Mouse (Mus musculus) ES-Bruce4 (cell line): ENCODE results near the gene Ndrg3. TPM values are rescaled to one million over a fixed set of nuclear protein-coding genes. Genes with fewer than 3 reads are reported as not detected.
"Not testable (repeated sequence)": the region's sequence is repeated elsewhere in the genome, so short reads cannot be mapped to it uniquely, and the experiment has no call there.

Experiments used
- H3K27ac ChIP-seq: 2 replicates; pipeline ENCODE4 v1.5.1; 2012; ENCODE audit warnings: low read length, inconsistent platforms; ENCODE audit not compliant: insufficient read depth
- H3K27me3 ChIP-seq: 2 replicates; pipeline ENCODE4 v1.6.1; 2012; ENCODE audit warnings: mild to moderate bottlenecking, low read length, inconsistent platforms; ENCODE audit not compliant: control insufficient read depth, poor library complexity, insufficient read depth, severe bottlenecking
- H3K36me3 ChIP-seq: 2 replicates; pipeline ENCODE4 v1.6.1; 2012; ENCODE audit warnings: inconsistent platforms, mild to moderate bottlenecking, low read length, moderate library complexity; ENCODE audit not compliant: control insufficient read depth, poor library complexity, insufficient read depth, severe bottlenecking
- H3K4me1 ChIP-seq: one replicate; pipeline ENCODE4 v1.8.1; 2011; ENCODE audit warnings: low read length; ENCODE audit not compliant: control insufficient read depth, insufficient read depth
- H3K4me3 ChIP-seq: 2 replicates; pipeline ENCODE4 v1.5.1; 2011; ENCODE audit warnings: low read depth, mild to moderate bottlenecking, low read length
- H3K9ac ChIP-seq: 2 replicates; pipeline ENCODE4 v1.6.1; 2012; ENCODE audit warnings: low read depth, mild to moderate bottlenecking, inconsistent platforms; ENCODE audit not compliant: poor library complexity, severe bottlenecking
- H3K9me3 ChIP-seq: replicated peaks from 2 replicates; pipeline ENCODE4 v1.6.1; 2012; ENCODE audit warnings: mild to moderate bottlenecking, low read length, inconsistent platforms; ENCODE audit not compliant: control insufficient read depth, poor library complexity, insufficient read depth, severe bottlenecking
- CTCF ChIP-seq: IDR thresholded peaks from one replicate; pipeline ENCODE4 v1.8.1; 2011; ENCODE audit warnings: low read depth, low read length
- EP300 ChIP-seq: IDR thresholded peaks from 2 replicates; pipeline ENCODE4 v1.6.1; 2011; ENCODE audit warnings: low read depth, low read length; ENCODE audit not compliant: insufficient read depth
- POLR2A ChIP-seq: IDR thresholded peaks from one replicate; pipeline ENCODE4 v1.8.1; 2011; ENCODE audit warnings: low read length; ENCODE audit not compliant: insufficient read depth
- polyA plus RNA-seq: library from polyadenylated mRNA; stranded (reverse); fragments of >200 nt; gene quantifications from 2 replicates; pipeline ENCODE4 v1.2.4, GENCODE M21; 2011; ENCODE audit warnings: low read depth; ENCODE audit not compliant: missing spikeins, insufficient read depth, insufficient read length

The Ndrg3 gene
- polyA plus RNA-seq, 1 experiment = 56.8 TPM

GRCm38 (mm10) chr2:156918562-156918961, 73.3 kb downstream of the Ndrg3 start:
- TF ChIP-seq EP300 = no peak
- no peak for TF ChIP-seq POLR2A
- no peak for TF ChIP-seq CTCF
- Histone ChIP-seq H3K9me3 (peaks cover 3% of the 10 kb centered on the region), H3K4me3 (no peak overlapping the region), H3K27ac (no peak overlapping the region), H3K9ac (no peak overlapping the region), H3K27me3 (no peaks in the 10 kb centered on the region), H3K36me3 (no peaks in the 10 kb centered on the region), H3K4me1 (no peaks in the 10 kb centered on the region)

DNA sequence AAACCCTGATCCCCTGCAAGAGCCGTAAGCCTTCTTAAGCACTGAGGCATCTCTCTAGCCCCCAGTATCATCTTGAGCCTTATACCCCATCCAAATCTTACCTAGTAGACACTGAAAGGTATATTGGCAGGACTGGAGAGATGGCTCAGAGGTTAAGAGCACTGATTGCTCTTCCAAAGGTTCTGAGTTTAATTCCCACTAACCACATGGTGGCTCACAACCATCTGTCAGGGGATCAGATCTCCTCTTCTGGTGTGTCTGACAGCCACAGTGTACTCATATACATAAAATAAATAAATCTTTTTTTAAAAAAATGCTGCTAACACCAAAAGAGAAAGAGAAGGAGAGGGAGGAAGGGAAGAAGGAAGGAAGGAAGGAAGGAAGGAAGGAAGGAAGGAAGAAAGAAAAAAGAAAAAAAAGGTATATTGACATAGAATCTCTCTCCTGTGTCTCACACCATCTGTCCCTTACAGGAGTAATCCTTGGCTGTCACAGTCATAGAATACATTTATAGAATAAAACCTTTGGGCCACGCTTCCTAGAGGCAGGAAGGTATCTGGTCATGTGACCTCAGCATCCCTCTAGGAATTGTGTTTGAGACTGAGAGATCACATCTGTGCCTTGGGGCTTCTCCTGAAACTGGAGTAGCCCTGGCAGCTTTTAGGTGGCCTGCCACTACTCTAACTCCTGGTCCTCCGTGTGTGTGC, 75.3 kb downstream of the Ndrg3 start:
- Histone ChIP-seq H3K36me3 (no peaks in the 10 kb centered on the region), H3K27me3 (no peaks in the 10 kb centered on the region), H3K9ac (no peak overlapping the region), H3K9me3 (peaks cover 9% of the 10 kb centered on the region), H3K27ac (no peak overlapping the region), H3K4me3 (no peak overlapping the region), H3K4me1 (no peaks in the 10 kb centered on the region)
- TF ChIP-seq EP300 (no peak), CTCF (no peak), POLR2A (no peak)

DNA sequence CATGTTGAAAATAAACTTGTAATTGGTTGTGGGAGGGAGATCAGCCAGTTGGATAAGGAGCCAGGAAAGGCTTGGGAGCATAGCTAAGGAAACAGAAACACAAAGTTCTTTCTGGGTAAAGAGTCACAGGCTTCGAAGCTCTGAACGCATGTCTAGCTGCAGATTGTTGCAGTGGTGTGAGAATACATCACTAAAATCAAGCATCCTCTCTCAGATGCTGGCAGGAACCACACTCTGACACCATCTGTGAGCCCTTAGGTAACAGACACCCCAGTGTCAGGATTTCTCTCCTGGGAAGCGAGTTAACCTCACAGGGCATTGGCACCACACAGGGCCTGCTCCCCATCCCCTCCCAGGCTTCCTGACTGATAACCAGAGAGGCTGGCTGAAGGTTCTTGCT, 76.3 kb downstream of the Ndrg3 start:
- H3K27ac ChIP-seq = no peak overlapping the region
- H3K4me3 ChIP-seq = no peak overlapping the region
- peaks cover 2% of the 10 kb centered on the region for H3K4me1 ChIP-seq
- TF ChIP-seq CTCF (no peak), EP300 (no peak), POLR2A (no peak)
- peaks cover 9% of the 10 kb centered on the region for H3K9me3 ChIP-seq
- H3K36me3 ChIP-seq = no peaks in the 10 kb centered on the region
- H3K27me3 ChIP-seq = no peaks in the 10 kb centered on the region
- no peak overlapping the region for H3K9ac ChIP-seq

GRCm38 (mm10) chr2:156913191-156913590, 78.7 kb downstream of the Ndrg3 start:
- TF ChIP-seq POLR2A (no peak), EP300 (no peak), CTCF (no peak)
- H3K36me3 ChIP-seq = no peaks in the 10 kb centered on the region
- H3K4me3 ChIP-seq = no peak overlapping the region
- H3K9me3 ChIP-seq = peaks cover 9% of the 10 kb centered on the region
- H3K27me3 ChIP-seq = no peaks in the 10 kb centered on the region
- peaks cover 2% of the 10 kb centered on the region for H3K4me1 ChIP-seq
- no peak overlapping the region for H3K27ac ChIP-seq
- no peak overlapping the region for H3K9ac ChIP-seq

GRCm38 (mm10) chr2:156905931-156906330, 85.9 kb downstream of the Ndrg3 start:
- H3K9me3 ChIP-seq, H3K9ac ChIP-seq, H3K27ac ChIP-seq, H3K36me3 ChIP-seq, H3K4me1 ChIP-seq, H3K27me3 ChIP-seq, H3K4me3 ChIP-seq: not testable (repeated sequence)

- TF ChIP-seq POLR2A (no peak), EP300 (no peak), CTCF (peak; percentile 16)
- H3K9ac ChIP-seq = no peak overlapping the region
Measured at GRCm38 (mm10) chr2:156904976-156905717, 86.7 kb downstream of the Ndrg3 start.

More at GRCm38 (mm10) chr2:156904976-156905717, 86.7 kb downstream of the Ndrg3 start:
- Histone ChIP-seq H3K4me1 (no peaks in the 10 kb centered on the region), H3K36me3 (no peaks in the 10 kb centered on the region), H3K9me3 (no peaks in the 10 kb centered on the region), H3K27ac (no peak overlapping the region), H3K27me3 (no peaks in the 10 kb centered on the region), H3K4me3 (no peak overlapping the region)
